Comparison of ENCODE assay signal across 8 mouse cellular contexts in genomic region chr10:83019497-83020270, GRCm38 (mm10). TPM values are rescaled to one million over a fixed set of nuclear protein-coding genes. Genes with fewer than 3 reads are reported as not detected.
DNase-seq lines count a peak whose midpoint lies in the region; ATAC-seq and TF ChIP-seq lines count a peak whose summit lies in the region.

No protein-coding gene starts in this region.

- peak overlapping the region; percentile 32 for H3K4me2 ChIP-seq in forebrain, postnatal 0 days (ENCODE audit: low read depth)
- H3K4me2 ChIP-seq in stomach, postnatal 0 days (replicated peaks; ENCODE audit: low read depth) = no peak overlapping the region

- no peaks in the 10 kb centered on the region for H3K27me3 ChIP-seq in forebrain, postnatal 0 days (ENCODE audit: insufficient read depth, low read length)
- H3K27me3 ChIP-seq in midbrain, embryonic 10.5 days (ENCODE audit: low read depth, poor library complexity, severe bottlenecking) = peaks cover 20% of the 10 kb centered on the region
- H3K27me3 ChIP-seq in stomach, postnatal 0 days (ENCODE audit: control insufficient read depth, insufficient read depth, low read length) = no peaks in the 10 kb centered on the region

- H3K9ac ChIP-seq in forebrain, postnatal 0 days = peak overlapping the region; percentile 33
- H3K9ac ChIP-seq in stomach, postnatal 0 days (ENCODE audit: low read length) = no peak overlapping the region

- H3K27ac ChIP-seq in forebrain, postnatal 0 days (ENCODE audit: low read depth, low read length) = no peak overlapping the region
- H3K27ac ChIP-seq in midbrain, embryonic 10.5 days (replicated peaks) = peak overlapping the region; percentile 76
- no peak overlapping the region for H3K27ac ChIP-seq in stomach, postnatal 0 days (replicated peaks)

- ATAC-seq in forebrain, postnatal 0 days = peak; percentile 84
- ATAC-seq in stomach, postnatal 0 days (ENCODE audit: low FRiP score, low TSS enrichment) = peak; percentile 35; the same call in 1 of the 2 replicates

- WGBS in forebrain, postnatal 0 days = 22% methylated on average over 19 of the region's 19 CpGs
- WGBS in midbrain, embryonic 10.5 days = 30% methylated on average over 19 of the region's 19 CpGs
- WGBS in stomach, postnatal 0 days = 54% methylated on average over 19 of the region's 19 CpGs

- no peak for TF ChIP-seq EP300 in stomach, postnatal 0 days (optimal IDR thresholded peaks at IDR 0.05)

- H3K4me1 ChIP-seq in forebrain, postnatal 0 days (ENCODE audit: insufficient read depth) = peaks cover 8% of the 10 kb centered on the region; the same call in 1 of the 2 replicates
- peaks cover 38% of the 10 kb centered on the region for H3K4me1 ChIP-seq in midbrain, embryonic 10.5 days
- no peaks in the 10 kb centered on the region for H3K4me1 ChIP-seq in stomach, postnatal 0 days (replicated peaks; ENCODE audit: control insufficient read depth, insufficient read depth)

- H3K36me3 ChIP-seq in forebrain, postnatal 0 days (ENCODE audit: insufficient read depth) = no peaks in the 10 kb centered on the region
- H3K36me3 ChIP-seq in midbrain, embryonic 10.5 days = no peaks in the 10 kb centered on the region
- H3K36me3 ChIP-seq in stomach, postnatal 0 days (ENCODE audit: control insufficient read depth, insufficient read depth, low read length) = no peaks in the 10 kb centered on the region

- no peak overlapping the region for H3K4me3 ChIP-seq in forebrain, postnatal 0 days (ENCODE audit: low read depth, low read length)
- peak overlapping the region; percentile 33 for H3K4me3 ChIP-seq in midbrain, embryonic 10.5 days
- H3K4me3 ChIP-seq in stomach, postnatal 0 days (ENCODE audit: low read depth, low read length) = no peak overlapping the region

- no peak for TF ChIP-seq CTCF in forebrain, postnatal 0 days (IDR thresholded peaks at IDR 0.05; ENCODE audit: low read depth)
- TF ChIP-seq CTCF in stomach, postnatal 0 days (IDR thresholded peaks at IDR 0.05; ENCODE audit: low read depth) = no peak

- H3K9me3 ChIP-seq in forebrain, postnatal 0 days (ENCODE audit: low read length) = no peaks in the 10 kb centered on the region
- no peaks in the 10 kb centered on the region for H3K9me3 ChIP-seq in midbrain, embryonic 10.5 days (replicated peaks)
- no peaks in the 10 kb centered on the region for H3K9me3 ChIP-seq in stomach, postnatal 0 days (ENCODE audit: control insufficient read depth, low read length)

- peak; percentile 14 for DNase-seq in right cerebral cortex, postnatal 4 days
- DNase-seq in right cerebral cortex, adult 2 months (ENCODE audit: low spot score in 2 of 2) = no peak
- peak; percentile 68 for DNase-seq in forebrain, postnatal 0 days
- peak; percentile 71 for DNase-seq in midbrain, embryonic 10.5 days (ENCODE audit: low spot score)
- DNase-seq in stomach, postnatal 0 days (ENCODE audit: low spot score) = no peak
- DNase-seq in cerebellum, adult 11 months = no peak
- DNase-seq in urinary bladder, postnatal 4 days (ENCODE audit: low spot score in 2 of 2) = no peak
- no peak for DNase-seq in B cell, adult 2 months

RNA-seq across cellular contexts. Expression of gene Chst11, which starts 34.4 kb away (rescaled TPM):
- 15.7 and 20.8 TPM in 2 replicates for total RNA-seq in forebrain, postnatal 0 days (2014; rRNA removed)
- 2.2 and 2.9 TPM in 2 replicates for polyA plus RNA-seq in forebrain, postnatal 0 days (2015; fragmentation: Nextera tagmentation; extraction: Ambion mirVana)
- 0.94 and 1.1 TPM in 2 replicates for polyA plus RNA-seq in midbrain, embryonic 10.5 days (2016; fragmentation: Nextera tagmentation; extraction: Ambion mirVana)
- 0.35 and 0.45 TPM in 2 replicates for polyA plus RNA-seq in stomach, postnatal 0 days (2015; fragmentation: Nextera tagmentation; extraction: Ambion mirVana)

Comparison
In these comparisons a context has a peak if more than half of its experiments do, and no peak if none do; other contexts are left out.
1. DNase-seq: peak in right cerebral cortex, postnatal 4 days (single experiment), forebrain, postnatal 0 days (single experiment) and midbrain, embryonic 10.5 days (single experiment); none in right cerebral cortex, adult 2 months (0 of 2), stomach, postnatal 0 days (single experiment), cerebellum, adult 11 months (single experiment), urinary bladder, postnatal 4 days (0 of 2) and B cell, adult 2 months (0 of 2).